Mouse (Mus musculus) midbrain, embryonic 16.5 days (tissue): Measurements from ENCODE around the gene Rcan1. TPM values are rescaled to one million over a fixed set of nuclear protein-coding genes. Genes with fewer than 3 reads are reported as not detected.

ENCODE experiments used
- ATAC-seq: fragments of 200-750 bp; cut with Nextera tagmentation; 2 replicates; pipeline ENCODE4 v1.8.0; 2017; ENCODE audit warnings: moderate TSS enrichment
- H3K27ac ChIP-seq: fragments of 300-500 bp; sonication (generic); 2 replicates; pipeline ENCODE4 v1.5.1; 2014; ENCODE audit warnings: mild to moderate bottlenecking, low read length, mixed read lengths
- H3K27me3 ChIP-seq: fragments of 300-500 bp; sonication (generic); 2 replicates; pipeline ENCODE4 v1.6.1; 2014; ENCODE audit warnings: low read depth, low read length, mixed read lengths; ENCODE audit not compliant: control insufficient read depth, insufficient read depth
- H3K36me3 ChIP-seq: fragments of 300-500 bp; sonication (generic); 2 replicates; pipeline ENCODE4 v1.6.1; 2014; ENCODE audit warnings: mild to moderate bottlenecking, low read length, moderate library complexity, mixed read lengths; ENCODE audit not compliant: control insufficient read depth, insufficient read depth
- H3K4me1 ChIP-seq: fragments of 300-500 bp; sonication (generic); 2 replicates; pipeline ENCODE4 v1.6.1; 2014; ENCODE audit warnings: mild to moderate bottlenecking, low read length, mixed read lengths; ENCODE audit not compliant: control insufficient read depth, insufficient read depth
- H3K4me2 ChIP-seq: fragments of 300-500 bp; sonication (generic); 2 replicates; pipeline ENCODE4 v1.6.1; 2014; ENCODE audit warnings: mild to moderate bottlenecking, low read length, mixed read lengths
- H3K4me3 ChIP-seq: fragments of 300-500 bp; sonication (generic); 2 replicates; pipeline ENCODE4 v1.5.1; 2014; ENCODE audit warnings: low read depth, mild to moderate bottlenecking, low read length, moderate library complexity, mixed read lengths
- H3K9ac ChIP-seq: fragments of 300-500 bp; sonication (generic); 2 replicates; pipeline ENCODE4 v1.6.1; 2014; ENCODE audit warnings: low read depth, low read length, mixed read lengths
- H3K9me3 ChIP-seq: fragments of 300-500 bp; sonication (generic); replicated peaks from 2 replicates; pipeline ENCODE4 v1.6.1; 2014; ENCODE audit warnings: mild to moderate bottlenecking, low read length, mixed read lengths; ENCODE audit not compliant: control insufficient read depth, poor library complexity, severe bottlenecking
- WGBS: fragments of 180-500 bp; shearing (Covaris S2); extraction: QIAGEN DNeasy Blood & Tissue Kit; methylation state at CpG from one replicate; pipeline ENCODE4 v1.1.7; 2014; 5-methylcytosine and 5-hydroxymethylcytosine counted together
- polyA plus RNA-seq: library from polyadenylated mRNA; unstranded; fragments of >200 nt; fragmentation: Nextera tagmentation; extraction: Ambion mirVana; gene quantifications from 2 replicates; pipeline ENCODE4 v1.2.1, GENCODE M21; 2015

The Rcan1 gene
- polyA plus RNA-seq, 1 experiment from 2014 or later: 80.8 TPM

- H3K9me3 ChIP-seq: no peaks in the 10 kb centered on the region
- 94% methylated on average over 2 of the region's 2 CpGs for WGBS
- H3K4me1 ChIP-seq: peaks cover 23% of the 10 kb centered on the region
- no peak overlapping the region for H3K4me2 ChIP-seq
- no peak overlapping the region for H3K9ac ChIP-seq
- no peak for ATAC-seq
- H3K27me3 ChIP-seq: no peaks in the 10 kb centered on the region
- no peaks in the 10 kb centered on the region for H3K36me3 ChIP-seq
- H3K27ac ChIP-seq: no peak overlapping the region
- no peak overlapping the region for H3K4me3 ChIP-seq
Measured at GRCm38 (mm10) chr16:92404141-92404540, 66.5 kb downstream of the Rcan1 start.

GRCm38 (mm10) chr16:92403069-92403468, 67.6 kb downstream of the Rcan1 start:
- WGBS: 76% methylated on average over 10 of the region's 10 CpGs
- no peak overlapping the region for H3K9ac ChIP-seq
- no peak overlapping the region for H3K4me3 ChIP-seq
- ATAC-seq: no peak
- H3K27me3 ChIP-seq: no peaks in the 10 kb centered on the region
- no peaks in the 10 kb centered on the region for H3K36me3 ChIP-seq
- H3K4me2 ChIP-seq: no peak overlapping the region
- H3K9me3 ChIP-seq: no peaks in the 10 kb centered on the region
- H3K27ac ChIP-seq: no peak overlapping the region
- H3K4me1 ChIP-seq: peaks cover 30% of the 10 kb centered on the region

- 38% methylated on average over 8 of the region's 8 CpGs for WGBS
- no peak for ATAC-seq
- Histone ChIP-seq H3K36me3 (no peaks in the 10 kb centered on the region), H3K4me1 (peaks cover 30% of the 10 kb centered on the region), H3K4me2 (no peak overlapping the region), H3K27ac (no peak overlapping the region), H3K9ac (no peak overlapping the region), H3K4me3 (no peak overlapping the region), H3K9me3 (no peaks in the 10 kb centered on the region), H3K27me3 (no peaks in the 10 kb centered on the region)
Measured at GRCm38 (mm10) chr16:92402216-92402615, 68.5 kb downstream of the Rcan1 start.

- WGBS: 50% methylated on average over 10 of the region's 10 CpGs
- ATAC-seq: no peak
- Histone ChIP-seq H3K9me3 (no peaks in the 10 kb centered on the region), H3K36me3 (0 out of 2 replicates have a peak, but pooled peaks cover under 1% of the 10 kb centered on the region), H3K27me3 (no peaks in the 10 kb centered on the region), H3K27ac (no peak overlapping the region), H3K4me1 (peaks cover 30% of the 10 kb centered on the region), H3K9ac (no peak overlapping the region), H3K4me3 (no peak overlapping the region), H3K4me2 (no peak overlapping the region)
Measured at GRCm38 (mm10) chr16:92401206-92401605, 69.5 kb downstream of the Rcan1 start.

- no peaks in the 10 kb centered on the region for H3K27me3 ChIP-seq
- H3K4me3 ChIP-seq: peak overlapping the region; percentile 44
- WGBS: under 1% methylated on average over 37 of the region's 37 CpGs
- peak overlapping the region; percentile 65 for H3K9ac ChIP-seq
- peaks cover 30% of the 10 kb centered on the region for H3K4me1 ChIP-seq
- no peaks in the 10 kb centered on the region for H3K9me3 ChIP-seq
- peak overlapping the region; percentile 77 for H3K27ac ChIP-seq
- peak overlapping the region; percentile 82 for H3K4me2 ChIP-seq
- peaks cover 3% of the 10 kb centered on the region; the same call in 1 of the 2 replicates for H3K36me3 ChIP-seq
- ATAC-seq: peak; percentile 82
Measured at GRCm38 (mm10) chr16:92399490-92400458, 70.9 kb downstream of the Rcan1 start.

- no peak overlapping the region for H3K27ac ChIP-seq
- peak overlapping the region; percentile 82 for H3K4me2 ChIP-seq
- ATAC-seq: no peak
- peaks cover 3% of the 10 kb centered on the region; the same call in 1 of the 2 replicates for H3K36me3 ChIP-seq
- H3K27me3 ChIP-seq: no peaks in the 10 kb centered on the region
- no peak overlapping the region for H3K9ac ChIP-seq
- WGBS: 60% methylated on average over 6 of the region's 6 CpGs
- H3K4me3 ChIP-seq: 0 out of 2 replicates have a peak overlapping the region, but pooled peaks have one; percentile 44
- H3K4me1 ChIP-seq: peaks cover 30% of the 10 kb centered on the region
- no peaks in the 10 kb centered on the region for H3K9me3 ChIP-seq
Measured at GRCm38 (mm10) chr16:92398574-92399118, 72.0 kb downstream of the Rcan1 start.

GRCm38 (mm10) chr16:92397745-92398573, 72.7 kb downstream of the Rcan1 start:
- Histone ChIP-seq H3K4me1 (peaks cover 30% of the 10 kb centered on the region), H3K4me2 (no peak overlapping the region; the same call in 1 of the 2 replicates), H3K27me3 (no peaks in the 10 kb centered on the region), H3K9me3 (no peaks in the 10 kb centered on the region), H3K27ac (no peak overlapping the region), H3K36me3 (peaks cover 7% of the 10 kb centered on the region; the same call in 1 of the 2 replicates), H3K9ac (no peak overlapping the region), H3K4me3 (no peak overlapping the region)
- no peak for ATAC-seq
- 58% methylated on average over 10 of the region's 10 CpGs for WGBS

GRCm38 (mm10) chr16:92393732-92394131, 76.9 kb downstream of the Rcan1 start:
- WGBS: 98% methylated on average over 3 of the region's 3 CpGs
- Histone ChIP-seq H3K27me3 (no peaks in the 10 kb centered on the region), H3K36me3 (peaks cover 9% of the 10 kb centered on the region; the same call in 1 of the 2 replicates), H3K27ac (no peak overlapping the region), H3K9me3 (no peaks in the 10 kb centered on the region), H3K4me3 (no peak overlapping the region), H3K9ac (no peak overlapping the region), H3K4me2 (no peak overlapping the region), H3K4me1 (peaks cover 7% of the 10 kb centered on the region)
- ATAC-seq: no peak
